Comparison of ENCODE assay signal across 9 mouse cellular contexts in the genomic region with DNA sequence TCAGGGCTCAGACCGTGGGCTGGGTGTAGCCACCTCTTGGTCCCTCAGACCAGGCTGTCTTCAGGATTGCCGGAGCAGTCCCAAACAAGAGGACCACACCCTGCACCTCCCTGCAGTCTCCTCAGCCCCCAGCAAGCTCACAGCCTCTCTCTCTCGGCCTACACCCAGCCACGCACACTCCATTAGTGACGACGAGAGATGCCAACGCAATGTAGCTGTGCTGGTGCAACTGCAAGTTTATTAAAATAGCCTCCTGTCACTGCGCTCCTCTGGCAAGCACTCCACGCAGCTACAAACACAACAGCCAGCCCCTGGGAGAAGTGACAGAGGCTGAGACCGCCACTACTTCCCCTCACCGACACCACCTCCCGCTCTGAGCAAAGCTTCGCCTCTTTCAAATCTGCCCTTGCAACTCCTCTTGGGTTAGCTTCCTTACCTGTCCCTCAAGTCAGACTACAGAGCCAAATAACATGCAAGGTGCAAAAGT. TPM values are rescaled to one million over a fixed set of nuclear protein-coding genes. Genes with fewer than 3 reads are reported as not detected.
DNase-seq lines count a peak whose midpoint lies in the region; ATAC-seq and TF ChIP-seq lines count a peak whose summit lies in the region.
"Had no signal": no experiment of that assay in that cellular context is flagged by ENCODE, and none has a peak within 500 bp of the region (broad histone marks: within the 10 kb centered on the region; RNA-seq: fewer than 3 reads in every experiment).

No protein-coding gene starts in this region.

- peak overlapping the region; percentile 60 for H3K9ac ChIP-seq in lung, embryonic 16.5 days (ENCODE audit: low read length)
- no peak overlapping the region for H3K9ac ChIP-seq in heart, embryonic 15.5 days
- H3K9ac ChIP-seq: liver, embryonic 14.5 days had no signal

- 12% methylated on average over 13 of the region's 13 CpGs for WGBS in cerebellum, adult 2 months
- WGBS in lung, embryonic 16.5 days: 17% methylated on average over 13 of the region's 13 CpGs
- WGBS in lung, adult 2 months: 7% methylated on average over 13 of the region's 13 CpGs
- WGBS in heart, embryonic 15.5 days: 14% methylated on average over 13 of the region's 13 CpGs
- WGBS in midbrain, embryonic 10.5 days: under 1% methylated on average over 13 of the region's 13 CpGs

- peaks cover 39% of the 10 kb centered on the region for H3K4me1 ChIP-seq in cerebellum, adult 2 months (ENCODE audit: control insufficient read depth, insufficient read depth, low read length)
- H3K4me1 ChIP-seq in lung, embryonic 16.5 days (replicated peaks; ENCODE audit: control insufficient read depth, insufficient read depth, low read length): peaks cover 73% of the 10 kb centered on the region
- H3K4me1 ChIP-seq in lung, adult 2 months (ENCODE audit: control insufficient read depth, insufficient read depth, low read length): peaks cover 29% of the 10 kb centered on the region
- H3K4me1 ChIP-seq in heart, embryonic 15.5 days (replicated peaks): peaks cover 58% of the 10 kb centered on the region
- H3K4me1 ChIP-seq in midbrain, embryonic 10.5 days: peaks cover 30% of the 10 kb centered on the region

- peak overlapping the region; percentile 99 for H3K27ac ChIP-seq in cerebellum, adult 2 months (ENCODE audit: insufficient read depth, low read length)
- peak overlapping the region; percentile 95 for H3K27ac ChIP-seq in lung, embryonic 16.5 days (ENCODE audit: low read length)
- H3K27ac ChIP-seq in heart, embryonic 15.5 days: peak overlapping the region; percentile 84
- no peak overlapping the region for H3K27ac ChIP-seq in midbrain, embryonic 10.5 days (replicated peaks)
- H3K27ac ChIP-seq: liver, embryonic 14.5 days had no signal

- H3K9me3 ChIP-seq in lung, embryonic 16.5 days (ENCODE audit: control insufficient read depth, low read length): no peaks in the 10 kb centered on the region
- no peaks in the 10 kb centered on the region for H3K9me3 ChIP-seq in heart, embryonic 15.5 days (replicated peaks)
- H3K9me3 ChIP-seq in midbrain, embryonic 10.5 days (replicated peaks): no peaks in the 10 kb centered on the region

- DNase-seq in cerebellum, adult 2 months: peak; percentile 52 to 71
- DNase-seq in lung, adult 2 months: no peak
- DNase-seq in midbrain, embryonic 10.5 days (ENCODE audit: low spot score): peak; percentile 33
- DNase-seq in adrenal gland, postnatal 10 days: no peak
- DNase-seq in urinary bladder, postnatal 25 days (ENCODE audit: low spot score): no peak

- TF ChIP-seq POLR2A in cerebellum, adult 2 months (IDR thresholded peaks at IDR 0.05; ENCODE audit: borderline replicate concordance, insufficient read depth, low read length): no peak
- no peak for TF ChIP-seq POLR2A in lung, adult 2 months (IDR thresholded peaks at IDR 0.05; ENCODE audit: borderline replicate concordance, extremely low read depth, low read depth, low read length)

- H3K4me2 ChIP-seq in lung, embryonic 16.5 days (ENCODE audit: low read depth, low read length): peak overlapping the region; percentile 62
- peak overlapping the region; percentile 61 for H3K4me2 ChIP-seq in heart, embryonic 15.5 days

- ATAC-seq in cerebellum, adult (ENCODE audit: insufficient number of reproducible peaks, low FRiP score, low TSS enrichment): no peak
- peak; percentile 17; the same call in 1 of the 2 replicates for ATAC-seq in lung, embryonic 16.5 days (ENCODE audit: low read depth)
- ATAC-seq in heart, embryonic 15.5 days (replicated peaks; ENCODE audit: insufficient number of reproducible peaks, insufficient read depth, low FRiP score, low read depth): no peak

- H3K27me3 ChIP-seq in cerebellum, adult 2 months (ENCODE audit: control insufficient read depth, insufficient read depth, low read length): no peaks in the 10 kb centered on the region
- peaks cover 2% of the 10 kb centered on the region; the same call in 1 of the 2 replicates for H3K27me3 ChIP-seq in lung, embryonic 16.5 days (ENCODE audit: control insufficient read depth, insufficient read depth, low read depth, low read length)
- peaks cover 84% of the 10 kb centered on the region for H3K27me3 ChIP-seq in heart, embryonic 15.5 days
- H3K27me3 ChIP-seq in midbrain, embryonic 10.5 days (ENCODE audit: low read depth, poor library complexity, severe bottlenecking): peaks cover 100% of the 10 kb centered on the region

- peak overlapping the region; percentile 11 for H3K4me3 ChIP-seq in cerebellum, adult 2 months (replicated peaks; ENCODE audit: insufficient read depth, low read depth, low read length)
- peak overlapping the region; percentile 29 for H3K4me3 ChIP-seq in lung, embryonic 16.5 days (ENCODE audit: low read length)
- no peak overlapping the region for H3K4me3 ChIP-seq in lung, adult 2 months (replicated peaks; ENCODE audit: extremely low read depth, low read depth, low read length)
- no peak overlapping the region; the same call in 1 of the 2 replicates for H3K4me3 ChIP-seq in heart, embryonic 15.5 days
- H3K4me3 ChIP-seq in midbrain, embryonic 10.5 days: no peak overlapping the region

- H3K36me3 ChIP-seq in lung, embryonic 16.5 days (ENCODE audit: control insufficient read depth, insufficient read depth, low read length): no peaks in the 10 kb centered on the region
- H3K36me3 ChIP-seq in heart, embryonic 15.5 days: no peaks in the 10 kb centered on the region
- H3K36me3 ChIP-seq in midbrain, embryonic 10.5 days: no peaks in the 10 kb centered on the region

- no peak for TF ChIP-seq CTCF in cerebellum, adult 2 months (IDR thresholded peaks at IDR 0.05; ENCODE audit: borderline replicate concordance, insufficient read depth, low read depth, low read length)
- no peak for TF ChIP-seq CTCF in lung, adult 2 months (IDR thresholded peaks at IDR 0.05; ENCODE audit: insufficient read depth, low read length)

RNA-seq across cellular contexts. Expression of a gene that starts 25.0 kb away (rescaled TPM):
- polyA plus RNA-seq in cerebellum, adult 2 months (2012; rRNA removed): 98.5 and 105 TPM in 2 replicates
- polyA plus RNA-seq in lung, embryonic 16.5 days (2015; fragmentation: Nextera tagmentation; extraction: Ambion mirVana): 43.9 and 44.6 TPM in 2 replicates
- 80.1 and 96.2 TPM in 2 replicates for polyA plus RNA-seq in lung, adult 2 months (2012; rRNA removed)
- 15.0 and 20.8 TPM in 2 replicates for polyA plus RNA-seq in heart, embryonic 15.5 days (2015; fragmentation: Nextera tagmentation; extraction: Ambion mirVana)
- 0.49 and 1.2 TPM in 2 replicates for polyA plus RNA-seq in midbrain, embryonic 10.5 days (2016; fragmentation: Nextera tagmentation; extraction: Ambion mirVana)
- total RNA-seq in adrenal gland, postnatal 10 days (2021): 100 to 1,000 TPM; 145 to 200 TPM

RNA-seq across cellular contexts. Expression of a gene that starts 47.5 kb away (rescaled TPM):
- 16.1 and 16.2 TPM in 2 replicates for polyA plus RNA-seq in cerebellum, adult 2 months (2012; rRNA removed)
- 6.3 and 6.5 TPM in 2 replicates for polyA plus RNA-seq in lung, embryonic 16.5 days (2015; fragmentation: Nextera tagmentation; extraction: Ambion mirVana)
- 2.5 and 2.9 TPM in 2 replicates for polyA plus RNA-seq in lung, adult 2 months (2012; rRNA removed)
- polyA plus RNA-seq in heart, embryonic 15.5 days (2015; fragmentation: Nextera tagmentation; extraction: Ambion mirVana): 5.8 and 6.4 TPM in 2 replicates
- 2.9 and 5.3 TPM in 2 replicates for polyA plus RNA-seq in midbrain, embryonic 10.5 days (2016; fragmentation: Nextera tagmentation; extraction: Ambion mirVana)
- 1 to 10 TPM; 5.0 to 6.9 TPM for total RNA-seq in adrenal gland, postnatal 10 days (2021)

RNA-seq across cellular contexts. Expression of a gene that starts 52.3 kb away (rescaled TPM):
- 0.27 and 0.33 TPM in 2 replicates for polyA plus RNA-seq in cerebellum, adult 2 months (2012; rRNA removed)
- 3.1 and 3.7 TPM in 2 replicates for polyA plus RNA-seq in lung, embryonic 16.5 days (2015; fragmentation: Nextera tagmentation; extraction: Ambion mirVana)
- polyA plus RNA-seq in lung, adult 2 months (2012; rRNA removed): 2.0 and 2.8 TPM in 2 replicates
- polyA plus RNA-seq in heart, embryonic 15.5 days (2015; fragmentation: Nextera tagmentation; extraction: Ambion mirVana): 4.5 TPM in 2 replicates
- 1.1 and 1.4 TPM in 2 replicates for polyA plus RNA-seq in midbrain, embryonic 10.5 days (2016; fragmentation: Nextera tagmentation; extraction: Ambion mirVana)
- total RNA-seq in adrenal gland, postnatal 10 days (2021): under 1 TPM; 0.51 to 0.88 TPM

RNA-seq across cellular contexts. Expression of a gene that starts 56.2 kb away (rescaled TPM):
- polyA plus RNA-seq in cerebellum, adult 2 months (2012; rRNA removed): 45.3 and 45.5 TPM in 2 replicates
- 38.6 and 43.0 TPM in 2 replicates for polyA plus RNA-seq in lung, embryonic 16.5 days (2015; fragmentation: Nextera tagmentation; extraction: Ambion mirVana)
- 21.3 and 31.7 TPM in 2 replicates for polyA plus RNA-seq in lung, adult 2 months (2012; rRNA removed)
- 45.3 and 46.5 TPM in 2 replicates for polyA plus RNA-seq in heart, embryonic 15.5 days (2015; fragmentation: Nextera tagmentation; extraction: Ambion mirVana)
- polyA plus RNA-seq in midbrain, embryonic 10.5 days (2016; fragmentation: Nextera tagmentation; extraction: Ambion mirVana): 46.3 and 47.2 TPM in 2 replicates
- total RNA-seq in adrenal gland, postnatal 10 days (2021): 10 to 100 TPM; 39.2 to 40.0 TPM

Comparison
In these comparisons a context has a peak if more than half of its experiments do, and no peak if none do; other contexts are left out.
1. H3K4me3 ChIP-seq: peak in cerebellum, adult 2 months (single experiment) and lung, embryonic 16.5 days (single experiment); none in lung, adult 2 months (single experiment), heart, embryonic 15.5 days (single experiment) and midbrain, embryonic 10.5 days (single experiment).
2. DNase-seq: peak in cerebellum, adult 2 months (2 of 2) and midbrain, embryonic 10.5 days (single experiment); none in lung, adult 2 months (single experiment), adrenal gland, postnatal 10 days (single experiment) and urinary bladder, postnatal 25 days (single experiment).